Mouse (Mus musculus) embryonic fibroblast, embryonic 13.5 days (primary cell): ENCODE measurements around the gene BC025920.

ENCODE experiments used
- CTCF ChIP-seq: IDR thresholded peaks from 2 replicates; pipeline ENCODE4 v1.5.1; 2011; ENCODE audit warnings: mild to moderate bottlenecking, control low read depth, low read length, moderate library complexity, borderline replicate concordance; ENCODE audit not compliant: insufficient read depth
- POLR2A ChIP-seq: IDR thresholded peaks from 2 replicates; pipeline ENCODE4 v1.6.1; 2011; ENCODE audit warnings: low read depth, mild to moderate bottlenecking, control low read depth, low read length, moderate library complexity

DNA sequence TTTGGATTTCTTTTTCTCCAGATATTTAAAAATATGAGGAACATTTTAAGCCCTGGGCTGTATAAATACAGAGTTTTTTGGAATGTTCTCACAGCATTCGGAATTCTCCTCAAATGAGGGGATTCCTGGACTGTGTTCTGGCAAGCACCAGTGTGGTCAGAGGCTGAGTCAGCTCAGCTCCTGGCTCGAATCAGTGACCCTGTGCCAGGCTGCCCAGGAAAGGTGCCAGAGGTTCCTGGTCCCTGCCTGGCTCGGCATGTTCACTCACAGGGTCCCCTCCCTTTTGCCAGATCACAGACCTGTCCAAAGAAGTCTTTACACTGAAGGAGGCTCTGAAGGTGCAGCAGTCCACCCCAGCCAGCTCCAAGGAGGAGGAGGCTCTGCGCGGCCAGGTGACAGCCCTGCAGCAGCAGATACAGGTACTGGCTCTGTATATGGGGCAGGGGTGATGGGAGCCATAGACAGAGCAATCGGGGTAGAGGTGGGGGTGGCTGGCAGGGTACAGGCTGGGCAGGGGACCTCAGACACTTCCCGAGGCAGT, 40.0 kb downstream of the BC025920 start:
- no peak for TF ChIP-seq CTCF
- no peak for TF ChIP-seq POLR2A
